Mouse (Mus musculus): ENCODE measurements around the gene Pou2f2. TPM values are rescaled to one million over a fixed set of nuclear protein-coding genes. Genes with fewer than 3 reads are reported as not detected.

Gene Pou2f2
- polyA plus RNA-seq, 2 experiments, result 0.55 to 1.3 TPM

- WGBS, result 4% methylated on average over 24 of the region's 33 CpGs
- Histone ChIP-seq H3K27me3 (ENCODE audit: control insufficient read depth, insufficient read depth, low read length) (no peaks in the 10 kb centered on the region), H3K9ac (ENCODE audit: low read depth, low read length, severe bottlenecking) (peak overlapping the region; percentile 83), H3K4me3 (replicated peaks; ENCODE audit: low read length) (peak overlapping the region; percentile 65), H3K4me2 (replicated peaks; ENCODE audit: low read depth, low read length, severe bottlenecking) (peak overlapping the region; percentile 90), H3K4me1 (ENCODE audit: control insufficient read depth, insufficient read depth, low read length) (peaks cover 31% of the 10 kb centered on the region), H3K9me3 (ENCODE audit: control insufficient read depth, low read length) (no peaks in the 10 kb centered on the region), H3K36me3 (ENCODE audit: control insufficient read depth, insufficient read depth, low read length) (peaks cover 14% of the 10 kb centered on the region), H3K27ac (replicated peaks; ENCODE audit: low read depth, low read length) (peak overlapping the region; percentile 83)
- peak; percentile 1; the same call in 1 of the 2 replicates for ATAC-seq (ENCODE audit: low FRiP score, low read depth)
- TF ChIP-seq POLR2A (IDR thresholded peaks at IDR 0.05; ENCODE audit: borderline replicate concordance, extremely low read depth, insufficient read depth, insufficient read length), result no peak
- DNase-seq (ENCODE audit: low spot score), result peak; percentile 77
Observed at GRCm38 (mm10) chr7:25072716-25073390, 106.7 kb downstream of the Pou2f2 start.

GRCm38 (mm10) chr7:25071979-25072715 lies 107.4 kb downstream of the Pou2f2 start, which contains the start of the genes Grik5 and Zfp574:
TSS of gene Grik5 (minus strand) at chr7:25072346.
TSS of gene Zfp574 (plus strand) at chr7:25072567.
- WGBS, result under 1% methylated on average over 23 of the region's 28 CpGs
- no peak for ATAC-seq (ENCODE audit: low FRiP score, low read depth)
- Histone ChIP-seq H3K9ac (ENCODE audit: low read depth, low read length, severe bottlenecking) (peak within 1 kb of the TSS; percentile 83), H3K4me1 (ENCODE audit: control insufficient read depth, insufficient read depth, low read length) (peaks cover 31% of the 10 kb centered on the region), H3K36me3 (ENCODE audit: control insufficient read depth, insufficient read depth, low read length) (peaks cover 21% of the 10 kb centered on the region), H3K27ac (replicated peaks; ENCODE audit: low read depth, low read length) (peak within 1 kb of the TSS; percentile 83), H3K27me3 (ENCODE audit: control insufficient read depth, insufficient read depth, low read length) (no peaks in the 10 kb centered on the region), H3K4me3 (replicated peaks; ENCODE audit: low read length) (peak within 1 kb of the TSS; percentile 65), H3K4me2 (replicated peaks; ENCODE audit: low read depth, low read length, severe bottlenecking) (peak within 1 kb of the TSS; percentile 90), H3K9me3 (ENCODE audit: control insufficient read depth, low read length) (no peaks in the 10 kb centered on the region)
- DNase-seq (ENCODE audit: low spot score), result no peak
- TF ChIP-seq POLR2A (IDR thresholded peaks at IDR 0.05; ENCODE audit: borderline replicate concordance, extremely low read depth, insufficient read depth, insufficient read length), result no peak

- no peaks in the 10 kb centered on the region for H3K27me3 ChIP-seq (ENCODE audit: control insufficient read depth, insufficient read depth, low read length)
- DNase-seq (ENCODE audit: low spot score), result no peak
- no peak overlapping the region for H3K4me2 ChIP-seq (replicated peaks; ENCODE audit: low read depth, low read length, severe bottlenecking)
- H3K4me3 ChIP-seq (replicated peaks; ENCODE audit: low read length), result no peak overlapping the region
- no peaks in the 10 kb centered on the region for H3K9me3 ChIP-seq (ENCODE audit: control insufficient read depth, low read length)
- TF ChIP-seq POLR2A (IDR thresholded peaks at IDR 0.05; ENCODE audit: borderline replicate concordance, extremely low read depth, insufficient read depth, insufficient read length), result no peak
- peaks cover 30% of the 10 kb centered on the region for H3K4me1 ChIP-seq (ENCODE audit: control insufficient read depth, insufficient read depth, low read length)
- 18% methylated on average over 2 of the region's 2 CpGs for WGBS
- peaks cover 51% of the 10 kb centered on the region for H3K36me3 ChIP-seq (ENCODE audit: control insufficient read depth, insufficient read depth, low read length)
- no peak for ATAC-seq (ENCODE audit: low FRiP score, low read depth)
- H3K27ac ChIP-seq (replicated peaks; ENCODE audit: low read depth, low read length), result no peak overlapping the region
- H3K9ac ChIP-seq (ENCODE audit: low read depth, low read length, severe bottlenecking), result no peak overlapping the region
Observed at GRCm38 (mm10) chr7:25068724-25069123, 110.8 kb downstream of the Pou2f2 start.

- no peak for DNase-seq (ENCODE audit: low spot score)
- no peaks in the 10 kb centered on the region for H3K9me3 ChIP-seq (ENCODE audit: control insufficient read depth, low read length)
- no peak for ATAC-seq (ENCODE audit: low FRiP score, low read depth)
- no peak overlapping the region for H3K9ac ChIP-seq (ENCODE audit: low read depth, low read length, severe bottlenecking)
- H3K27me3 ChIP-seq (ENCODE audit: control insufficient read depth, insufficient read depth, low read length), result no peaks in the 10 kb centered on the region
- H3K4me1 ChIP-seq (ENCODE audit: control insufficient read depth, insufficient read depth, low read length), result peaks cover 23% of the 10 kb centered on the region
- no peak for TF ChIP-seq POLR2A (IDR thresholded peaks at IDR 0.05; ENCODE audit: borderline replicate concordance, extremely low read depth, insufficient read depth, insufficient read length)
- H3K4me3 ChIP-seq (replicated peaks; ENCODE audit: low read length), result no peak overlapping the region
- H3K36me3 ChIP-seq (ENCODE audit: control insufficient read depth, insufficient read depth, low read length), result peaks cover 58% of the 10 kb centered on the region
- no peak overlapping the region for H3K27ac ChIP-seq (replicated peaks; ENCODE audit: low read depth, low read length)
- H3K4me2 ChIP-seq (replicated peaks; ENCODE audit: low read depth, low read length, severe bottlenecking), result no peak overlapping the region
- 85% methylated on average over 22 of the region's 22 CpGs for WGBS
Observed at GRCm38 (mm10) chr7:25067909-25068656, 111.4 kb downstream of the Pou2f2 start.

GRCm38 (mm10) chr7:25067338-25067737 lies 112.2 kb downstream of the Pou2f2 start:
- no peak overlapping the region for H3K4me2 ChIP-seq (replicated peaks; ENCODE audit: low read depth, low read length, severe bottlenecking)
- 76% methylated on average over 7 of the region's 7 CpGs for WGBS

More at GRCm38 (mm10) chr7:25067338-25067737, 112.2 kb downstream of the Pou2f2 start:
- H3K9ac ChIP-seq (ENCODE audit: low read depth, low read length, severe bottlenecking), result no peak overlapping the region
- H3K27me3 ChIP-seq (ENCODE audit: control insufficient read depth, insufficient read depth, low read length), result no peaks in the 10 kb centered on the region
- TF ChIP-seq POLR2A (IDR thresholded peaks at IDR 0.05; ENCODE audit: borderline replicate concordance, extremely low read depth, insufficient read depth, insufficient read length), result no peak
- no peak overlapping the region for H3K4me3 ChIP-seq (replicated peaks; ENCODE audit: low read length)
- H3K27ac ChIP-seq (replicated peaks; ENCODE audit: low read depth, low read length), result no peak overlapping the region
- no peak for ATAC-seq (ENCODE audit: low FRiP score, low read depth)
- H3K9me3 ChIP-seq (ENCODE audit: control insufficient read depth, low read length), result no peaks in the 10 kb centered on the region
- H3K4me1 ChIP-seq (ENCODE audit: control insufficient read depth, insufficient read depth, low read length), result peaks cover 22% of the 10 kb centered on the region
- H3K36me3 ChIP-seq (ENCODE audit: control insufficient read depth, insufficient read depth, low read length), result peaks cover 65% of the 10 kb centered on the region
- no peak for DNase-seq (ENCODE audit: low spot score)

All from limb, embryonic 14.5 days (tissue).